Mouse (Mus musculus): ENCODE results near the gene Sntg2.

DNA sequence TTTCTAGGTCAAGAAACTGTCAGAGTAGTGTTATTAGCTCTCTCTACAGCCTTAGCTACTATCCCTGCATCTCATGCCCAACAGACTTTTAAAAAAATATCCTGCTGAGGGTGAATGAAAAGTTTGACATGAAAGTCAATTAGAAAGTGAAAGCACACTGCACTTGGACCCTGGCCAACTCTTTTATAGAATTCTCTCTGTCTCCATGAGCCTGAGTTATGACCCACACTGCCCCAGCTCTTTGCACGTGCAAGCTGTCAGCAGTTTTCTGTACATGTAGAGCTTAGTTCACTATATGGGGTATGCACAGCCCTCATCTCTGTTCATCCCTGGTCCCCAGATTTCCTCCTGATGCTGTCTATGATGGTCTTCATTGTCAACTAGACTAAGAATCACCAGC lies 28.4 kb downstream of the Sntg2 start:
- no peak for TF ChIP-seq GATA1 (IDR thresholded peaks at IDR 0.05; ENCODE audit: borderline replicate concordance, low read length)
- TF ChIP-seq CTCF (IDR thresholded peaks at IDR 0.05; ENCODE audit: low read depth, low read length) = no peak
- no peak for TF ChIP-seq TAL1 (conservative IDR thresholded peaks at IDR 0.05; ENCODE audit: low read depth, low read length)
- TF ChIP-seq POLR2AphosphoS5 (IDR thresholded peaks at IDR 0.05; ENCODE audit: insufficient replicate concordance, low read depth, low read length) = no peak
- TF ChIP-seq GATA2 (IDR thresholded peaks at IDR 0.05; ENCODE audit: borderline replicate concordance, low read depth, low read length) = no peak
